Mouse (Mus musculus): Measurements from ENCODE around the gene Kcnk5.

- TF ChIP-seq HCFC1 (IDR thresholded peaks at IDR 0.05; ENCODE audit: low read depth, low read length) (no peak), RAD21 (IDR thresholded peaks at IDR 0.05; ENCODE audit: low read depth, low read length) (no peak), CHD1 (IDR thresholded peaks at IDR 0.05; ENCODE audit: low read depth, low read length) (no peak), USF1 (IDR thresholded peaks at IDR 0.05; ENCODE audit: low read depth, low read length) (no peak), ZKSCAN1 (IDR thresholded peaks at IDR 0.05; ENCODE audit: borderline replicate concordance, low read depth, low read length) (no peak), POLR2A (IDR thresholded peaks at IDR 0.05; ENCODE audit: low read depth, low read length) (no peak)
These were observed 24.0 kb downstream of the Kcnk5 start for GRCm38 (mm10) chr14:20157595-20157994.

All from CH12.LX (cell line).